Mouse (Mus musculus) layer of hippocampus, adult 9-10 months (tissue): Measurements from ENCODE around the gene Cd33.

Experiments
- DNase-seq: peaks from one replicate; pipeline ENCODE4 v3.0.0; 2022; ENCODE audit warnings: low spot score

The Cd33 gene

DNA sequence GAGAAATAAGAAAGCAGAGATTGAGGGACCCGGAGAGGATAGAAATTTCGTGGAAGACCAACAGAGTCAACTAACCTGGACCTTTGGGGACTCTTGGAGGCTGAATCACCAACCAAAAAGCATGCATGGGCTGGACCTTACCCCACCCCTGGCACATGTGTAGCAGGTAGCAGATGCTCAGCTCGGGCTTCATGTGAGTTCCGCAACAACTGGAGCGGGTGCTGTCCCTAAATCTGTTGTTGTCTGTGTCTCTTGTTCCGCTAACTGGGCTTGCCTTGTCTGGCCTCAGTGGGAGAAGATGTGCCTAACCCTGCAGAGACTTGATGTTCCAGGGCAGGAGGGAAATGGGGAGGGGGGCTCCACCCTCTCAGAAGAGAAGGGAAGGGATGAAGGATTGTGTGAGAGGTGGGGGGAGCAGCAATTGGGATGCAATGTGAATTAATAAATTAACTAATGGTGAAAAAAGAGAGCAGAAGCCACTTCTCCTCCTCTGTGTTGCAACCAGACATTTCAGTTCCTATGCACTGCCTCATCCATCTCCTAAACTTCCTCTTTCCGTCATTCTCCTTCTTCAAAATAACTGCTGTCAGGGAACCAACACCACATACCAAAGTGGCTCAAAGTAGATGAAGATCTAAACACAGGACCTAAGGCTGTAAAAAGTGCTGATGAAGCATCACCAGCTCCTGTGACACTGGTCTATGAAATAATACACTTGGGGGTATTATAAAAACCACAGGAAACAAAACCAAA lies at the start of gene Cd33:
Gene Cd33, minus strand, starts transcription at position 204 of the 753 bp plus-strand sequence.
- no peak for DNase-seq

- DNase-seq: no peak
Measured at GRCm38 (mm10) chr7:43584790-43585189, 40.6 kb upstream of the Cd33 start.

- DNase-seq: no peak
Measured at GRCm38 (mm10) chr7:43580526-43580925, 36.3 kb upstream of the Cd33 start.

DNA sequence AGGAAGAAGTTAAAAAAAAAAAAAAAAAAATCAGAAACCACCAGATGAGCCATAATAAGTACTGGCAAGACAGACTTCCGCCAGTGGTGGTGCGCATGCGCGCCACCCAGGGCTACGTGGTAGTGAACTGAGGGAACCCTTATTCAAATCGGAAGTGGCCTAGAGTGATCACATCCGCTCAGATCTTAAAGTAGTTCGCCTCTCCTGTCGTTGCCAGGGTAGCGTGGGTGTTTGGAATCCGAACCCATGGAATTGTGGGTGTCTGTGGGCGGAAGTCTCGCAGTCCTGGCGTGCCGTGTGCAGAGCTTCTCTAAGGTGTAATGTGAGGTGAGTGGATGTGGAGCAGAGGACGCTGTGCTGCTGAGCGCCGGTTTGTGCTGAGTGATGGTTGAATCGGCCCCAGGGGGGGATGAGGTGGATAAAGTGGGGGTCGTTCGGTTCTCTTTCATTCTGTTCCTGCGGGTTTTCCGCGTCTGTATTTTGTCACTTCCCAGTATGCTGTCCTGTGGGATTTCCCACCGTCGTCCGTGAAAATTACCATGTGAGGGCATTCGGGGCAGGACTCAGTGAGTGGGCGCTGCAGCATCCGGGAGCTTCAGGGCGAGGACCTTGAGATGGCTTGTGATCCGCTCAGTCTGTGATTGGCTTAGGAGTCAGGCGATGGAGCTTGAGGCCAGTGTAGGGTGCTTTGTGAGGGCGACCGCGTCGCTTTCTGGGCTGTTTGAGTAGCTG lies 35.4 kb upstream of the Cd33 start, which contains the start of gene Zfp719:
Gene Zfp719, plus strand, starts transcription at position 171 of the 732 bp plus-strand sequence.
- DNase-seq: peak; percentile 78

DNA sequence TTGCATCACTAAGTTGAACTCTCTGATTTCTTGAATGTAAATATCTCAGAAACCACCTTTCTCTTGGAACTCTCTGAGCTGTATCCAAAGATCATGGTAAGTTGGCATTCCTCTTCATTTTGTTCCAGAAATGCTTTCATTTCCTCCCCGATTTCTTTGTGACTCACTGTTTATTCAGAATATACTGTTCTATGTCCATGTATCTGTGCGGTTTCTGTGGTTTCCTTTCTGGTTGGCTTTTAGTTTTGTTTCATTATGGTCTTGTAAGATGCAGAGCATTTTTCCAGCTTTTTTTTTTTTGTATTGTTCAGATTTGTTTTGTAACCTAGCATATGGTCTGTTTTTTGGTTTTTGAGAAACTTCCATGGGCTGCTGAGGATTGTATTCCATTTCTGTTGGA lies 27.0 kb upstream of the Cd33 start:
- DNase-seq: no peak

DNA sequence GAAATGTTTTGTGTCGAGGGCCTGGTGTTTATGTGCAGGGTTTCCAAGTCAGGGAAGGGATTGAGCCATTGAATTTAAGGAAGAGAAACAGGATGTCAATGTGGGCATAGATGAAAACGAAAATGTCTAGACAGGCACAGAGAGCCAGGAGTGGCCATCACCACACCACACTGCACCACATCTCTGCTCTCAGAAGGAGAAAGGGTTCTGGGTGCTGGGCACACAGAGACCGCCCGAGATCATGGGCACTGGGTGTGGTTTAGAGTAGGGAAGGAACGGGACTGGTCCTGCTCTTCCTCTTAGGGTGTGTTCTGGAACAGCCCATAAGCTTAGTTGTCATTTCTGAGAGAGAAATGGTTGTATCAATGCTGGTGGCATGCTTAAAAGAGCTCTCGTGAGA lies 19.1 kb upstream of the Cd33 start:
- no peak for DNase-seq

GRCm38 (mm10) chr7:43562651-43563070 lies 18.4 kb upstream of the Cd33 start:
- no peak for DNase-seq

- peak; percentile 71 for DNase-seq
Measured at GRCm38 (mm10) chr7:43562006-43562633, 17.9 kb upstream of the Cd33 start, which contains the start of gene Zfp658. TSS of gene Zfp658 (plus strand) at chr7:43562256.

GRCm38 (mm10) chr7:43556901-43557300 lies 12.7 kb upstream of the Cd33 start:
- no peak for DNase-seq

DNA sequence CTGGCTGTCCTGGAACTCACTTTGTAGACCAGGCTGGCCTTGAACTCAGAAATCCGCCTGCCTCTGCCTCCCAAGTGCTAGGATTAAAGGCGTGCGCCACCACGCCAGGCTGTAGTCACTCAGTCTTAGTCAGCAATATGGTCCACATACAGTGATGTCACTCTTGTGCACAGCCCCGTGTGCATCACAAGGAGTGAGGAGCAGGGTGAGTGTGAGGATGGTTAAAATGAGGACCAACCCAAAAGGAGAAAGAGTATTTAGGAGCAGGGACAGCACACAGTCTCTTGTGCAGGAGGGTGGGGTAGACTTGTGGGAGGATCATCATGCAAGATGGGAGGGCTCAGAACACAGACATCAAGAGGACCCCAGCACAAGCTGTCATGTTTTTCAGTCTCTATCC lies 11.1 kb upstream of the Cd33 start:
- DNase-seq: no peak

- no peak for DNase-seq
Measured at GRCm38 (mm10) chr7:43554550-43554949, 10.3 kb upstream of the Cd33 start.

GRCm38 (mm10) chr7:43553153-43553552 lies 8.9 kb upstream of the Cd33 start:
- DNase-seq: no peak

DNA sequence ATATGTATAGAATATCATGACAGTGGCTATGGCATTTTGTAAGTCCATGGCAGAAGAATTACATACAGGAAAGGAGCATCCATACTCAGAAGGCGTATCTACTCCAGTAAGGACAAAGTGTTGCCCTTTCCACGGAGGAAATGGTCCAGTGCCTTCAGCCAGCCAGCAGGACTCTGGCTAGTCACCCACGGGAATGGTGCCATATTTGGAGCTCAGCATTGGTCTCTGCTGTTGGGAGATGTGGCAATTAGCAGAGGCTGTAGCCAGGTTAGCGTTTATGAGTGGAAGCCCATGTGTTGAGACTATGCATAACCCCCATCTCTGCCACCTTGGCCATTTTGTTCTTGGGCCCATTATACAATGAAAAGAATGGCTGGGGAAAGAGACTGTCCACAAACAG lies 4.0 kb upstream of the Cd33 start:
- no peak for DNase-seq

DNA sequence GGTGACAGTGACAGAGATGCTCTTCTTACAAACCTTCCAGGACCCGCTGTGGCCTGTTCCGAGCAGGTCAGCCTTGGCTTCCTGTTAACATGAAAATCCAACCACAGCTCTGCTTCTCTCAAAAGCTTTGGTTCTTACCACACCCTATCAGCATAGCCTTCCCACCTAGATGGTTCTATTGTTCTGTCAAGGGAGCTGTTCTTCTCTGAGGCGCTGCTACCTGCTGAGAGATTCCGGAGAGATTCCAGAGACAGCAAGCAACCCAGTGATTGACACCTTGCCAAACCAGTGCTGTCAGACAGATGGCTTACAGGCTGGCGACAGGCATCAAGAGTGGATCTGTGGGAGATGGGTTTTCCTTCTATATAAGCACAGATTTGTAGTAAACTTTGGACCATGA lies 3.4 kb upstream of the Cd33 start:
- no peak for DNase-seq

DNA sequence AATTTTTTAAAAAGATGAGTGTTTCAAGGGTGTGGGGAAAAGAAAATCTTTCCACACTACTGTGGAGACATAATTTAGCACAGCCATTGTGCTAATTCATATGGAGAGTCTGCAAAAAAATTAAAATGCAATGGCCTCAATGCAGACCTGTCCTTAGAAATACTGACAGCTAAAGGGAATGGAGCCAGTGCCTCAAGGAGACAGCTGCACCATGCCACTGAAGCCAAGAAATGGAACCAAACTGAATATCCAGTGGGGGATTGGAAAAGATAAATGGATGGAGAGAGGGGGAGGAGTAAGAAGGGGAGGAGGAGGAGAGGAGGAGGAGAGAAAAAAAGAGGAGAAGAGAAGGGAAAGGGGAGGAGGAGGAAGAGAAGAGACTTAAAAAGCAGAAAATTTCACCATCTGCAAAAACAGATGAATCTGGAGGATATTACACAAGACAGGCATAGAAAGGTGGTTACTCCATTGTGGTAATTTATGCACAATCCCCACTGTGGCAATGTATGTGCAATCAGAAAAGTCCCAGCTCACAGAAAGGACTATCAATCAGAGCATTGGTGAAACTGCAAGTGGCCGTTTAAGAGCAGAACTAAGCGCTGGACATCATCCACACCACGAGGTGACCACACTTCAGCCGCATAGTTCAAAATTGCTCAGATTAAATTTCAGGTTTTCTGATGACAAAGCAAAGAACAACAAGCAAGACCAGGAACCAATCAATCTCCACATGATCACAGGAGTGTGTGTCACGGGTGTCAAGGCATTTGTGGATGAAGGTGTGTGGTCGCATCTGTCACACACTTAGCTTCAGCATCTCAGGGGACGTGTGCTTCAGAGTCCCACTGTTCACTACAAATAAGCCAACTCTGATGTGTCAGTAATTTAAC lies 1.7 kb upstream of the Cd33 start:
- no peak for DNase-seq

DNA sequence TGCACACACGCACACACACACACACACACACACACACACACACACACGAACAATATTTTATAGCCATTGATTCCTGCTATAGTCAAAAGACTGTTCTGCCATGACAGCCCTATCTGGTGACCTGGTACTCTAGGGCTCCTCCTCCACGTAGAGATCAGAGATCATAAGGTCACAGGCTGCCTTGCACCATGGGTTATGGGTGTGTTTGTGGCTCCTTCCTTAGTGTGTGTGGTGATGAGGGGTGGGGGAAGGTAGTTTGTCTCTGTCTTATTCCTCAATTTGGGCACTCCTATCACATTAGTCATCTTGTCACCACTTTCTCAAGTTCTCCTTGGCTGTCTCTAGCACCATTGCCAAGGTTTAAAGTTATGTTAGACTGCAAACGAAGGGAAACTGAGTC lies 5.7 kb downstream of the Cd33 start:
- no peak for DNase-seq

DNA sequence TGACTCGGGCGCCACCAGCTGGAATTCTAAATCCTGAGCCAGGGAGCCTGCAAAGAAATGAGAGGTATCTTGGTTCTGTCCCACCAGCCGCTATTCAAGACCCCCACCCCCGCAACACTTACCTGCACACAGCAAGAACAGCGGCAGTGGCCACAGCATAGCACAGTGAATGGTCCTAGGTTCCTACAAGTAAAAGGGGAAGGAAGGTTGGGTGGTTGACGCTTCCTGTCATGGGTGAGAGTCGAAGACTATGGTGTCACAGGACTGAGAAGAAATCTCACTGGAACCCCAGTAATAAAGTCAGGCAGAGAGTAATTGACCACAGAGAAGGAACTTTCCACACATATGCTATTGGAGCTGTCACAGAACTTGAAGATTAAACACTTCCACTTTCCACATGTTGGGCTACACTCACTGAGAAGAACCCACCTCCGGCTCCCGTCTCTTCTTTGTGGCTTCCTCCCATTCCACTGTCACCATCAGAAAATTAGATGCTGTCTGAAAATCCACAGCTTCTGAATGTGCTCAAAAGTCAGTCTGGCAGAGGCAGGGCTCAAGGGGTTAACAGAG lies 11.2 kb downstream of the Cd33 start:
- no peak for DNase-seq

- no peak for DNase-seq
Measured at GRCm38 (mm10) chr7:43530216-43530785, 13.9 kb downstream of the Cd33 start.

DNA sequence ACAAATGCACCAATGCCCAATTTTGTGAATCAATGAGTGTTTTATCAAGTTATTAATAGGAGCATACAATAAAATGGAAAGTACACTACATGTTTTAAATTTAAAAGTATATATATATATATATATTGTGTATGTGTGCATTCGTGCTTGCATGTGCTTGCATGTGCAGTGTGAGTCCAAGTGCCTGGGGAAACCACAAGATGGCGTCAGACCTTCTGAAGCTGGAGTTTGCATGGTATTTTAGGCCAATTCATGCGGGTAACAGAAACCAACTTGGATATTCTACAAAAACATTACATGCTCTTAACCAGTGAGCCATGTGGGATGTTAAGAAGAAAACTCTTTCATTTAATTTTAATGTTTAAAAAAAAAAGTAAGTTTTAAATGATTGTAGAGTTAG lies 18.9 kb downstream of the Cd33 start:
- no peak for DNase-seq

DNA sequence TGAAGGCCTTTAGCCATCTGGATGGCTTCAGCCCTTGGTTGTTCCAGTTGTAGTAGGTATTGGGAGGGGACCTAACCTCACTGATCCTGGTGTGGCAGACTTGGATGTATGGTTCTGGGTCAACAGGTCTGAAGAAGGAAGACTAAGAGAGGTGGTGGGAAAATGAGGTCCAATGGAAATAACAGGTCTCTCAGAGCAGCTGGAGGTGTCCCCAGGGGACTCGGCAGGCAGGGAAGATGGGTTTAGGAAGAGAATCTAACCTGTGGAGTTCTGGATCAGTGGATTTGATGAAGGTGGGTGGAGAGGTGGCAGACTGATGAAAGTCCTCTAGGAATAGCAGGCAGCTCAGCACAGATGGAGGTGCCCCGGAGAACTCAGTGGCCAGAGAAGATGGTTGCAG lies 21.5 kb downstream of the Cd33 start:
- DNase-seq: no peak

GRCm38 (mm10) chr7:43518341-43518740 lies 25.9 kb downstream of the Cd33 start:
- no peak for DNase-seq
